Mouse (Mus musculus) 3134 (cell line): ENCODE measurements around the gene Amotl2.

Experiments used
- DNase-seq: peaks from one replicate; pipeline ENCODE4 v3.0.0-alpha.2; 2011; ENCODE audit warnings: low spot score; ENCODE audit not compliant: insufficient read length; ENCODE audit errors: extremely low read depth

Gene Amotl2

DNA sequence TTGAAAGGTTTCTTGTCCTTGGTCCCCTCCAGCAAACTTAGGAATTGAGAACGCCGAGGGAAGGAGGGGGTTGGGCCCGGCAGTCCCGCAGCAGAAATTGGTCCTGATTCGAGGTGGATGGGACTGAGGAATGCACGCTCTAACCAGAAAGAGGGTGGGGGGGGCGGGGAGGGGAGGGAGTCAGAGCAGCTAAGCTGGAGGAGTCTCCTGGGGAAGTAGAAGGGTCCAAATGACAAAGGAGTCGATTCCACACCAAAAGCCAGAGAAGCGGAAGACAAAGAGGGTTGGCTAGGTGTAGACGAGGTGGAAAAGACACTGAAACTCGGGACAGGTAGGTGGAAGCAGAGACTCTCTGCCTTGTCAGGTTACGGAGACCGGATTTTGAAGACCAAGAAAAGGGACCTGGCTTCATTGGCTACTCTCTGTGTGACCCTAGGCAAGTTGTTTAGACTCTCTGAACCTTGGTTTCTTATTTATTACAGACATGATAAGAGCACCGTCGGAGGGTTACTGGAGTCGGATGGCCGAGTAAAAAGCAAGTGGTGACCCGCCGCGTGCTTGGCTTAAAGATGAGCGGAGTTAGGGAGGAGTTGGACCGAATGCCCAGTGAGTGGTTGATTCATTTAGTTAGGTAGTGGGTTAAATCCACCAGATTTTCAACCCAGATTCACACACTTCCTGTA, at the start of gene Amotl2:
TSS of gene Amotl2 (plus strand) at position 192 of the 683 bp plus-strand sequence.
- DNase-seq = peak; percentile 19

DNA sequence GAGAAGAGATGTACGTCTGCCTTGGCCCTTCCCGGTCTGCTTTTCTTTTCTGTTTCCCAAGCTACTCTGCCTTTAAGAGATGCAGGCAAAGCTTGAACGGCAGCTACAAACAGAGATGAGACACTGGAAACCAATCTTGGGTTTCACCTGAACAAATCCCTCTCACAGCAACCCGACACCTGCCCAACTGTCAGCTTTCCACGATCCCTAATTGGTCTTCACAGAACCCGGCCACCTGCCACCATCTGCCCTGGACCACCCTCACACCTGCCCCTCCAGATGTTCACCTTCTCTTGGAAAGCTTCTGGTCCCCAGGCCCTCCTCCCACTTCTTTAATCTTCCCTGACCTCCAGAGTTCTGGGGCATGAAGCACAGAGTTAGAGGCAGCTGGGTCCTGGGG, 48.4 kb upstream of the Amotl2 start:
- DNase-seq = no peak

- DNase-seq = no peak
Measured at GRCm38 (mm10) chr9:102668906-102669305, 47.6 kb upstream of the Amotl2 start.

GRCm38 (mm10) chr9:102673381-102673780, 43.1 kb upstream of the Amotl2 start:
- DNase-seq = peak; percentile 51

DNA sequence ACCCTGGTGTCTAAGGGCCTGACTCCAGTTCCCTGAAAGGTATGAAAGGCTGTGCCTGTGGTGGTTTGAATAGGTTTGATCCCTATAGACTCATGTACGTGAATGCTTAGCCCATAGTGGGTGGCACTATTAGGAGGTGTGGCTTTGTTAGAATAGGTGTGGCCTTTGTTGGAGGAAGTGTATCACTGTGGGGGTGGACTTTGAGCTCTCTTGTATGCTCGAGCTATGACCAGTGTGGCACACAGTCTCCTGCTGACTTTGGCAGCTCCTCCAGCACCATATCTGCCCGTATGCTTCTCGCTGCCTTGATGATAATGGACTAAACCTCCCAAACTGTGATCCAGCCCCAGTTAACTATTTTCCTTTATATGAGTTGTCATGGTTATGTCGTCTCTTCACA, 40.5 kb upstream of the Amotl2 start:
- no peak for DNase-seq

DNA sequence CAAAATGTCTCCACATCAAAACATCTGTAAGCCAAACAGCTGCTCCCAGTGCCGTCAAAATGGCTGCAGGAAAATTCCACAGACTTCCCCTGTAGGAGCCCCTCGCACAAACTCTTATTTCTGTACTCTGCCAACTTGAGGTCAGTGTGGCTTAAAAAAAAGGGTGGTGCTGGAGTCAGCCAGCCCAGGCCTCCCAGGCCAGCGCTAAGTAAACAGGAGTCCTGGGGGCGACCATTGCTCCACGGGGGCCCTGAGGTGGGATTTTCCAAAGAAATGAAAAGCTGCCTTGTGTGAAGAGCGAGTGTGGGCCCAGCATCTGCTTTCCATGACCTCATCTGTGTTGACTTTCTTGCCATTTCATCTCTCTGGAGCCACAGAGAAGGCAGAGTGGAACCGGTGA, 35.0 kb upstream of the Amotl2 start:
- DNase-seq = no peak

- DNase-seq = no peak
Measured at GRCm38 (mm10) chr9:102687943-102688342, 28.5 kb upstream of the Amotl2 start.

- DNase-seq = no peak
Measured at GRCm38 (mm10) chr9:102689406-102689939, 27.0 kb upstream of the Amotl2 start.

DNA sequence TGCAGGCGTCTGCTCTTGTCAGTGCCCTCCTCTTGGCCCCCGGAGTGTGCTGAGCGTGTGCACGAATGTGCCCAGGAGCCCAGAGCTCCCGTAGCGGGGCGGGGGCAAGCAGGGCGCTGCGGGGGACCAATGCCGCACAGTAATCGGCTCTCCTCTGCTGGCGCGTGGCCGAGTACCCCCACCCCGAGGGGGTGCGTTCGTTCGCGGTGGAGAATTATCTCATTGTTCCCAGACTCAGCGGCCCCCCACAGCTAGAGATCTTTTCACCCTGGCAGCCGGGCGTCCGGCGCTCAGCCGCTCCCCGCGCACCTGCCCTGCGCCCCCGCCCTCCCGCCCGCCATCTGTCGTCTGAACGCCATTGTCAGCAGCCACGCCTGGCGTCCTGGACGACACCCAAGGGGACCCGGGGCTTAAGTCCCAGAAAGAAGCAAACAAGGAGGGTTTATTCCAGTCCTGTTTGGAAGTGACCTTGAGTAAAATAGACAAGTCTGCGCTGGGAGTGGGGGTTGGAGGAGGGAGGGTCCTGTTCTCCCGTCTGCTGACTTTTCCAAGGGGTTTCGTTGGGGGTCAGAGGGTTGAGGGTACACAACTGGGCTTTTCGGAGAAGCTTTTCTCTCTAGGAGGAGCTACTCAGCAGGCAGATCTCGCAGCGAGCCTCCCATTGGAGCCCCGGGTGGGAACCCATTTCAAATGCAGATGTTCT, 26.4 kb upstream of the Amotl2 start:
- no peak for DNase-seq

DNA sequence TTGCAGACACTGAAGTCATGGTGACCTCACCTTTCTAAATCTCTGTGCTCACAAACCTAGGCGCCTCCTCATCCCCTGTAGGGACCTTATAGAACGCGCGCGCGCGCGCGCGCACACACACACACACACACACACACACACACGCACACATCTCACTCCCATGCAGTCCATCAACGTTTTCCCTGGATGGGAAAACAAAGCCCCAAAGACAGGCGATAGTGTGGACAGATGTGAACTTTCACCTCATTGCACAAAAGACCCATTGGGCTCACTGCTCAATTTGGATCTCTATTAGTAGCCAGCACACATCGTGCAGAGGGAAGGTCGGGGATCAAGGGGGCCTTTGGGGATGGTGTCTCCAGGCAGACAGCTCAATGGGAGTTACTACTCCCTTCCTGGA, 25.6 kb upstream of the Amotl2 start:
- no peak for DNase-seq

GRCm38 (mm10) chr9:102692564-102693475, 23.7 kb upstream of the Amotl2 start:
- DNase-seq = no peak

DNA sequence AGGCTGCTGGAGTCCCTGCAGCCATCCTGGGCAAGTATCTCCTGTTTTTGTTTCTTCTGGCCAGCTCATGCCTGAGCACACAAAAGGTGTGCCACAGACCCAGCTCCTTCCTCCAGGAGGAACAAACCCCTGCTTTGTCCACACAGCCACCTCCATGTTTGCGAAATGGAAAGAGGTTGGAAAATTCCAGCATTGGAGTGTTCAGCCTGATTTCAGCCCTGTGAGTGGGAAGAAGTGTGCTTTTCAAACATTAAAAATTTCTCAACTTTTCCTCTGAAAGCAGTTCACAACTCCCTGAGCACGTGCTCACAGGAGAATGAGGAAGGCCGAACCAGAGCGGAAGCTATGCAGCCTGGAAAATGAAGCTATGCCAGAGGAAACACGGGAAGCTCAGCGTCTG, 15.4 kb upstream of the Amotl2 start:
- DNase-seq = no peak

- DNase-seq = no peak
Measured at GRCm38 (mm10) chr9:102709504-102710135, 6.9 kb upstream of the Amotl2 start.

DNA sequence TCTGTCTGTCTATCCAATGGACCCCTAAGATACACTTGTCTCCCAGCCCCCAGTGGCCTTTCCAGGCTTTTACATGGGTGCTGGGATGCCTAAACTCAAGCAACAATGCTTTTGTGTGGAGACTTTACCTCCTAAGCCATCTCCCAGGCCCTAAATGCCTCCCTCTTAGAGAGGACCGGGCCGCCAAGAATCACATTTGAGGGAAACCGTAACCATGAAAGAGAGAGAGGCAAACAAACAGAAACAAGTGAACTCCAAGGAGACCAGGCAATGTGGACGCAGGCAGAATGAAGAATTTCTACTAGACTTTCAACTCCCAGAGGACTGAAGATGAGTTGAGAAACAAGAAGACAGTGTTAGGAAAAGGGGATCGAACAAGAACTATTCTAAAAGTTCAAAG, 6.0 kb upstream of the Amotl2 start:
- no peak for DNase-seq

DNA sequence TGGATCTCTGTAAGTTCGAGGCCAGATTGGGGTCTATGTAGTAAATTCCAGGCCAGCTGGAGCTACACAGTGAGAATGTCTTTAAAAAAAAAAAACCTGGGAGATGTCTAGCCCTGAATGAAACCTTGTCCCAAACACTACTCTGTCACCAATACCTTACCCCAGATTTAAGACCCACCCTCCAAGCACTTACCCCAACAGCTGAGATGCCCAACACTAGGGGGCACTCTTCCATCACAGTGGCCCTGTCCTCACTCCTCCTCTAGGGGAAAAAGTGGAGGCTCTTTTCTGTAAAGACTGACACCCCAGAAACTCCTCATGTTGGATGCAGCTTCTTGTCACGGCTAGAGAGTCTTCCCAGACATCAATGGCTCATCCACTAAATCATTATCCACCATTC, 2.7 kb upstream of the Amotl2 start:
- peak; percentile 34 for DNase-seq

DNA sequence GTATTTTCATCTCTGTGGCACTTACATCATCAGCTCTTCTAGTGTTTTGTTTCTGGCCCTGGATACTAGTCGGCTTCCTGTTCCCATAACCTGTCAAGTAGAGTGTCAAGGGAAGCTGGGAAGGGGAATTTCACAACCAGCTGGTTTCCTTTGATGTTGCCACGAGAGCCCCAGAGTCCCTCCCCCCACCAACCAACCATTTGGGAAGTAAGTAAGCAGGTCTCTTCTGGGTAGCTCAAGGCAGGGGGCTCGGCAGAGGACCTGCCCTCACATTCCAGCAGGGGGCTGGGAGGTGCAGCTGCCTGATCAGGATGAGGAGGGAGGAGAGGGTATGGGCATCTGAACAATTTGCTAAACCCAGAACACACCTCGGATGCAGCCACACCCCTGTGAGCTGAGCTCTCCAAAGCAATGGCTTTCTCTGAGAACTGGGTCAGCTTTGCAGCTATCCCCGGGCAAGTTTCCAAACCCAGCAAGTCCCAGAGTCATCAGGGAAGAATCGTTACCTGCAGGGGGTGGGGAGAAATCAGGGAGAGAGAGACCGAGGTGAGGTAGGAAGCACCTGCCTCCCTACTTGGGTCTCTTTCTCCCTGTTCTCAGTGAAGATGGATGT, 1.5 kb upstream of the Amotl2 start:
- DNase-seq = peak; percentile 74

DNA sequence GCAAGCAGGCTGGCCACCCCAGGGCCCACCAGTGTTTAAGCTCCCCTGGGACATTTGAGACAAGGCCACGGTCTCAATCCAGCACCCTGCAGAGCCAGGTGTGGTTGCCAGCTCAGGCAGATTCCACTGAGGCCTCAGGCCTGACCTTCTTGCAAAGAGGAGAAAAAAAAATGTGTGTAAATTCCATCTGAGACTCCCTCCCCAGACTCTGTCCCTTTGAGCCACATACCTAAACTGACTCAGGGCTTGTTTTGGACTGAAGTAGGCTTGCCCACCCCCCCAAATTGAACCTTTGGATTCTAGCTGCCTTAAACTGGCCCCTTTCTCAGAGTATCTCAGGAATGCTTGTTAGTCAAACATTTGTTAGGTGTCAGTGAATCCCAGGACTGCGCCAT, 969 bp upstream of the Amotl2 start:
- no peak for DNase-seq

GRCm38 (mm10) chr9:102717164-102717885, 853 bp downstream of the Amotl2 start:
- DNase-seq = peak; percentile 98

GRCm38 (mm10) chr9:102717886-102718643, 1.6 kb downstream of the Amotl2 start:
- peak; percentile 93 for DNase-seq
